Mouse (Mus musculus) limb, embryonic 12.5 days (tissue): ENCODE measurements at regions not wholly inside any gene's neighbourhood (a gene's known extent, or its start where the extent isn't known, plus 50 kb on each side); places are given as distances from the start of the nearest gene placed in this dataset.

Source experiments
- ATAC-seq: fragments of 200-750 bp; cut with Nextera tagmentation; 2 replicates; pipeline ENCODE4 v1.8.0; 2017; ENCODE audit warnings: low read depth, moderate TSS enrichment; ENCODE audit not compliant: insufficient number of reproducible peaks, insufficient read depth, low FRiP score, low TSS enrichment
- H3K27ac ChIP-seq: fragments of 300-500 bp; sonication (generic); 2 replicates; pipeline ENCODE4 v1.5.1; 2016; ENCODE audit warnings: mild to moderate bottlenecking, moderate library complexity
- H3K27me3 ChIP-seq: fragments of 300-500 bp; sonication (generic); 2 replicates; pipeline ENCODE4 v1.6.1; 2016; ENCODE audit warnings: mild to moderate bottlenecking, moderate library complexity
- H3K36me3 ChIP-seq: fragments of 300-500 bp; sonication (generic); 2 replicates; pipeline ENCODE4 v1.6.1; 2016; ENCODE audit warnings: mild to moderate bottlenecking, moderate library complexity
- H3K4me1 ChIP-seq: fragments of 300-500 bp; sonication (generic); replicated peaks from 2 replicates; pipeline ENCODE4 v1.6.1; 2016
- H3K4me2 ChIP-seq: fragments of 300-500 bp; sonication (generic); 2 replicates; pipeline ENCODE4 v1.6.1; 2016; ENCODE audit warnings: mild to moderate bottlenecking, moderate library complexity
- H3K4me3 ChIP-seq: fragments of 300-500 bp; sonication (generic); replicated peaks from 2 replicates; pipeline ENCODE4 v1.5.1; 2016; ENCODE audit warnings: mild to moderate bottlenecking
- H3K9ac ChIP-seq: fragments of 300-500 bp; sonication (generic); replicated peaks from 2 replicates; pipeline ENCODE4 v1.6.1; 2016; ENCODE audit warnings: mild to moderate bottlenecking, moderate library complexity
- H3K9me3 ChIP-seq: fragments of 300-500 bp; sonication (generic); 2 replicates; pipeline ENCODE4 v1.6.1; 2016; ENCODE audit warnings: mild to moderate bottlenecking, moderate library complexity
- WGBS: fragments of 180-500 bp; shearing (Covaris S2); methylation state at CpG from one replicate; pipeline ENCODE4 v1.1.7; 2016; 5-methylcytosine and 5-hydroxymethylcytosine counted together

- Histone ChIP-seq H3K36me3 (no peaks in the 10 kb centered on the region), H3K4me2 (no peak overlapping the region), H3K4me3 (no peak overlapping the region), H3K27ac (no peak overlapping the region), H3K9ac (no peak overlapping the region), H3K27me3 (no peaks in the 10 kb centered on the region), H3K4me1 (peaks cover 14% of the 10 kb centered on the region), H3K9me3 (no peaks in the 10 kb centered on the region)
- 75% methylated on average over 2 of the region's 2 CpGs for WGBS
- ATAC-seq = no peak
Measured at GRCm38 (mm10) chr2:92830134-92830533, 84.8 kb upstream of the Syt13 start.

GRCm38 (mm10) chr2:92831784-92832183 is 83.1 kb upstream of the Syt13 start:
- H3K9me3 ChIP-seq = no peaks in the 10 kb centered on the region
- H3K27ac ChIP-seq = no peak overlapping the region
- H3K36me3 ChIP-seq = no peaks in the 10 kb centered on the region
- no peak for ATAC-seq
- H3K4me1 ChIP-seq = peaks cover 4% of the 10 kb centered on the region; the same call in 1 of the 2 replicates
- WGBS = 64% methylated on average over 7 of the region's 7 CpGs
- no peak overlapping the region for H3K4me2 ChIP-seq
- H3K27me3 ChIP-seq = no peaks in the 10 kb centered on the region
- no peak overlapping the region for H3K4me3 ChIP-seq
- H3K9ac ChIP-seq = no peak overlapping the region

GRCm38 (mm10) chr2:92836203-92836602 is 78.7 kb upstream of the Syt13 start:
- ATAC-seq = no peak
- H3K27ac ChIP-seq = no peak overlapping the region
- 0 out of 2 replicates have a peak, but pooled peaks cover 5% of the 10 kb centered on the region for H3K27me3 ChIP-seq
- no peaks in the 10 kb centered on the region for H3K9me3 ChIP-seq
- WGBS = 73% methylated on average over 4 of the region's 4 CpGs
- H3K4me2 ChIP-seq = no peak overlapping the region
- peaks cover 4% of the 10 kb centered on the region; the same call in 1 of the 2 replicates for H3K4me1 ChIP-seq
- H3K9ac ChIP-seq = no peak overlapping the region
- no peak overlapping the region for H3K4me3 ChIP-seq
- H3K36me3 ChIP-seq = no peaks in the 10 kb centered on the region

- Histone ChIP-seq H3K4me1 (no peaks in the 10 kb centered on the region), H3K4me3 (no peak overlapping the region), H3K9me3 (no peaks in the 10 kb centered on the region), H3K4me2 (no peak overlapping the region), H3K27me3 (0 out of 2 replicates have a peak, but pooled peaks cover 5% of the 10 kb centered on the region), H3K27ac (no peak overlapping the region), H3K36me3 (no peaks in the 10 kb centered on the region), H3K9ac (no peak overlapping the region)
- WGBS = 90% methylated on average over 5 of the region's 5 CpGs
- no peak for ATAC-seq
Measured at GRCm38 (mm10) chr2:92838012-92838411, 76.9 kb upstream of the Syt13 start.

- Histone ChIP-seq H3K27me3 (0 out of 2 replicates have a peak, but pooled peaks cover 5% of the 10 kb centered on the region), H3K4me2 (no peak overlapping the region), H3K9me3 (no peaks in the 10 kb centered on the region), H3K9ac (no peak overlapping the region), H3K4me1 (no peaks in the 10 kb centered on the region), H3K27ac (no peak overlapping the region), H3K36me3 (no peaks in the 10 kb centered on the region), H3K4me3 (no peak overlapping the region)
- WGBS = 13% methylated on average over 4 of the region's 4 CpGs
- ATAC-seq = no peak
Measured at GRCm38 (mm10) chr2:92840009-92840408, 74.9 kb upstream of the Syt13 start.

GRCm38 (mm10) chr2:92841626-92842025 is 73.3 kb upstream of the Syt13 start:
- H3K9ac ChIP-seq = no peak overlapping the region
- no peak for ATAC-seq
- H3K27ac ChIP-seq = no peak overlapping the region
- H3K36me3 ChIP-seq = no peaks in the 10 kb centered on the region
- 0 out of 2 replicates have a peak, but pooled peaks cover 5% of the 10 kb centered on the region for H3K27me3 ChIP-seq
- no peak overlapping the region for H3K4me3 ChIP-seq
- H3K9me3 ChIP-seq = no peaks in the 10 kb centered on the region
- H3K4me1 ChIP-seq = 0 out of 2 replicates have a peak, but pooled peaks cover under 1% of the 10 kb centered on the region
- 44% methylated on average over 3 of the region's 3 CpGs for WGBS
- H3K4me2 ChIP-seq = no peak overlapping the region

- no peaks in the 10 kb centered on the region for H3K36me3 ChIP-seq
- no peak overlapping the region for H3K9ac ChIP-seq
- H3K4me1 ChIP-seq = peaks cover 20% of the 10 kb centered on the region
- H3K4me2 ChIP-seq = no peak overlapping the region
- 0 out of 2 replicates have a peak, but pooled peaks cover 4% of the 10 kb centered on the region for H3K27me3 ChIP-seq
- H3K27ac ChIP-seq = no peak overlapping the region
- no peak for ATAC-seq
- no peak overlapping the region for H3K4me3 ChIP-seq
- WGBS = 55% methylated on average over 14 of the region's 14 CpGs
- no peaks in the 10 kb centered on the region for H3K9me3 ChIP-seq
Measured at GRCm38 (mm10) chr2:92845061-92845769, 69.7 kb upstream of the Syt13 start.

GRCm38 (mm10) chr2:92848962-92849361 is 65.9 kb upstream of the Syt13 start:
- Histone ChIP-seq H3K4me3 (no peak overlapping the region), H3K9ac (no peak overlapping the region), H3K4me1 (peaks cover 20% of the 10 kb centered on the region), H3K27me3 (no peaks in the 10 kb centered on the region; the same call in 1 of the 2 replicates), H3K9me3 (no peaks in the 10 kb centered on the region), H3K36me3 (no peaks in the 10 kb centered on the region), H3K27ac (no peak overlapping the region), H3K4me2 (no peak overlapping the region)
- 34% methylated on average over 13 of the region's 13 CpGs for WGBS
- ATAC-seq = no peak

GRCm38 (mm10) chr2:92851336-92851735 is 63.6 kb upstream of the Syt13 start:
- WGBS = 39% methylated on average over 5 of the region's 5 CpGs
- no peak overlapping the region for H3K9ac ChIP-seq
- H3K4me1 ChIP-seq = peaks cover 20% of the 10 kb centered on the region
- no peak overlapping the region for H3K4me3 ChIP-seq
- H3K36me3 ChIP-seq = no peaks in the 10 kb centered on the region
- H3K4me2 ChIP-seq = no peak overlapping the region
- H3K27ac ChIP-seq = no peak overlapping the region
- H3K9me3 ChIP-seq = no peaks in the 10 kb centered on the region
- no peak for ATAC-seq
- H3K27me3 ChIP-seq = no peaks in the 10 kb centered on the region; the same call in 1 of the 2 replicates

GRCm38 (mm10) chr2:92853175-92853574 is 61.7 kb upstream of the Syt13 start:
- 74% methylated on average over 3 of the region's 3 CpGs for WGBS

GRCm38 (mm10) chr2:92854331-92854730 is 60.6 kb upstream of the Syt13 start:
- H3K27ac ChIP-seq = no peak overlapping the region
- no peaks in the 10 kb centered on the region for H3K9me3 ChIP-seq
- no peak overlapping the region for H3K4me2 ChIP-seq
- no peak for ATAC-seq
- H3K4me1 ChIP-seq = peaks cover 7% of the 10 kb centered on the region
- 48% methylated on average over 4 of the region's 4 CpGs for WGBS
- H3K4me3 ChIP-seq = no peak overlapping the region
- no peaks in the 10 kb centered on the region for H3K36me3 ChIP-seq
- H3K27me3 ChIP-seq = no peaks in the 10 kb centered on the region; the same call in 1 of the 2 replicates
- no peak overlapping the region for H3K9ac ChIP-seq

More at GRCm38 (mm10) chr2:92853175-92853574, 61.7 kb upstream of the Syt13 start:
- no peak overlapping the region for H3K4me2 ChIP-seq
- no peaks in the 10 kb centered on the region for H3K36me3 ChIP-seq
- H3K27ac ChIP-seq = no peak overlapping the region
- peaks cover 15% of the 10 kb centered on the region for H3K4me1 ChIP-seq
- no peaks in the 10 kb centered on the region; the same call in 1 of the 2 replicates for H3K27me3 ChIP-seq
- H3K9ac ChIP-seq = no peak overlapping the region
- no peak for ATAC-seq
- no peaks in the 10 kb centered on the region for H3K9me3 ChIP-seq
- H3K4me3 ChIP-seq = no peak overlapping the region

- Histone ChIP-seq H3K9ac (no peak overlapping the region), H3K4me3 (no peak overlapping the region), H3K27me3 (no peaks in the 10 kb centered on the region; the same call in 1 of the 2 replicates), H3K27ac (no peak overlapping the region), H3K4me1 (peaks cover 10% of the 10 kb centered on the region), H3K36me3 (no peaks in the 10 kb centered on the region), H3K9me3 (no peaks in the 10 kb centered on the region), H3K4me2 (no peak overlapping the region)
- 72% methylated on average over 12 of the region's 12 CpGs for WGBS
- no peak for ATAC-seq
Measured at GRCm38 (mm10) chr2:92856047-92856446, 58.9 kb upstream of the Syt13 start.
